In the genomic region with DNA sequence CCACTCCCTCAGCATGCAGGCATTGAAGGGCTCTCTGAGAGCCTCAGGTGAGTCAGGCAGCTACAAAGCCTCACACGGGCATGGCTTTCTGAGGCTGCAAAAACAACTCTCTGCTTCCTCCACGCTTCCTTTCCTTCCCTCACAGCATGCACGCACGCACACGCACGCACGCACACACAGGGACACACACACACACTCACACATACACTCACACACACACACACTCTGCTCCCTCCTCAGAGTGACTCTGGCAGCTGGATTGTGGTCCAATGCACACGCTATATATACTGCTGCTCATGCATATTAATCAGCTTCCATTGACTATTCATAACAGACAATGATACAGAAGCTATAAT, we compare ENCODE assay signal across 8 mouse cellular contexts.
DNase-seq lines count a peak whose midpoint lies in the region; ATAC-seq and TF ChIP-seq lines count a peak whose summit lies in the region.

No protein-coding gene starts in this region.

- 31% methylated on average over 8 of the region's 8 CpGs for WGBS in heart, embryonic 12.5 days
- WGBS in forebrain, embryonic 16.5 days: 2% methylated on average over 8 of the region's 8 CpGs

- 0 out of 2 replicates have a peak overlapping the region, but pooled peaks have one; percentile 5 for H3K9ac ChIP-seq in heart, embryonic 12.5 days
- H3K9ac ChIP-seq in forebrain, embryonic 16.5 days (replicated peaks; ENCODE audit: low read depth, low read length): peak overlapping the region; percentile 55

- H3K36me3 ChIP-seq in heart, embryonic 12.5 days: no peaks in the 10 kb centered on the region
- H3K36me3 ChIP-seq in E14TG2a.4 (ENCODE audit: insufficient read depth, low read length): no peaks in the 10 kb centered on the region
- H3K36me3 ChIP-seq in forebrain, embryonic 16.5 days (ENCODE audit: control insufficient read depth, insufficient read depth): no peaks in the 10 kb centered on the region

- H3K4me1 ChIP-seq in heart, embryonic 12.5 days (replicated peaks): peaks cover 31% of the 10 kb centered on the region
- H3K4me1 ChIP-seq in E14TG2a.4 (replicated peaks; ENCODE audit: low read depth, low read length): peaks cover 10% of the 10 kb centered on the region; the same call in 1 of the 2 replicates
- peaks cover 21% of the 10 kb centered on the region for H3K4me1 ChIP-seq in forebrain, embryonic 16.5 days (replicated peaks; ENCODE audit: control insufficient read depth, insufficient read depth, low read length)

- 0 out of 2 replicates have a peak overlapping the region, but pooled peaks have one; percentile 1 for H3K4me3 ChIP-seq in heart, embryonic 12.5 days
- peak overlapping the region; percentile 60 for H3K4me3 ChIP-seq in E14TG2a.4 (replicated peaks; ENCODE audit: low read length)
- H3K4me3 ChIP-seq in forebrain, embryonic 16.5 days (replicated peaks; ENCODE audit: low read length): peak overlapping the region; percentile 54

- 0 out of 2 replicates have a peak, but pooled peaks cover 13% of the 10 kb centered on the region for H3K27me3 ChIP-seq in heart, embryonic 12.5 days (replicated peaks)
- H3K27me3 ChIP-seq in E14TG2a.4 (ENCODE audit: insufficient read depth, low read length): peaks cover 11% of the 10 kb centered on the region
- H3K27me3 ChIP-seq in forebrain, embryonic 16.5 days (replicated peaks; ENCODE audit: control insufficient read depth, insufficient read depth, low read length): no peaks in the 10 kb centered on the region

- no peak for TF ChIP-seq CTCF in E14TG2a.4 (conservative IDR thresholded peaks at IDR 0.05; ENCODE audit: low read length)

- no peak for DNase-seq in heart, postnatal 4 days
- peak; percentile 48 for DNase-seq in mesoderm, embryonic 11.5 days (ENCODE audit: low read depth, low spot score)
- no peak for DNase-seq in natural killer cell, adult 2 months (ENCODE audit: low spot score in 2 of 2)
- DNase-seq in B cell, adult 2 months: no peak

- H3K9me3 ChIP-seq in heart, embryonic 12.5 days (replicated peaks): no peaks in the 10 kb centered on the region
- H3K9me3 ChIP-seq in E14TG2a.4 (ENCODE audit: low read length): no peaks in the 10 kb centered on the region
- H3K9me3 ChIP-seq in forebrain, embryonic 16.5 days (ENCODE audit: control insufficient read depth, low read length): no peaks in the 10 kb centered on the region

- no peak overlapping the region for H3K27ac ChIP-seq in heart, embryonic 12.5 days (ENCODE audit: poor library complexity, severe bottlenecking)
- peak overlapping the region; percentile 74 for H3K27ac ChIP-seq in forebrain, embryonic 16.5 days (ENCODE audit: low read length)

- peak overlapping the region; percentile 47 for H3K4me2 ChIP-seq in heart, embryonic 12.5 days
- H3K4me2 ChIP-seq in forebrain, embryonic 16.5 days (ENCODE audit: low read length): peak overlapping the region; percentile 90

- no peak for ATAC-seq in heart, embryonic 12.5 days (ENCODE audit: insufficient number of reproducible peaks, low FRiP score)
- ATAC-seq in forebrain, embryonic 16.5 days: peak; percentile 89
- no peak for ATAC-seq in cerebellum, adult (ENCODE audit: insufficient number of reproducible peaks, low FRiP score, low TSS enrichment)

Comparison
In these comparisons a context has a peak if more than half of its experiments do, and no peak if none do; other contexts are left out.
1. H3K4me3 ChIP-seq: peak in every context shown above with its lines; median percentile 60 in E14TG2a.4; 54 in forebrain, embryonic 16.5 days; 1 in heart, embryonic 12.5 days.